Mouse (Mus musculus) stomach, embryonic 14.5 days (tissue): ENCODE measurements around the gene Zbtb5. TPM values are rescaled to one million over a fixed set of nuclear protein-coding genes. Genes with fewer than 3 reads are reported as not detected.

Experiments
- polyA plus RNA-seq: library from polyadenylated mRNA; unstranded; fragments of >200 nt; fragmentation: Nextera tagmentation; extraction: Ambion mirVana; gene quantifications from 2 replicates; pipeline ENCODE4 v1.2.1, GENCODE M21; 2014

The Zbtb5 gene
- polyA plus RNA-seq, 1 experiment from 2014 or later, result 25.6 TPM

Other genes starting within 250 kb of the Zbtb5 start
- gene Grhpr, start 31.0 kb downstream of the Zbtb5 start, polyA plus RNA-seq, result 48.0 and 55.8 TPM in 2 replicates
- gene Polr1e, start 6.2 kb upstream of the Zbtb5 start, polyA plus RNA-seq, result 34.6 and 40.7 TPM in 2 replicates
- gene Fbxo10, start 72.2 kb upstream of the Zbtb5 start, polyA plus RNA-seq, result 10.1 and 11.4 TPM in 2 replicates
- 240 and 242 TPM in 2 replicates for gene Tomm5, start 95.7 kb upstream of the Zbtb5 start, polyA plus RNA-seq
- 0.80 and 1.1 TPM in 2 replicates for gene Frmpd1, start 172.5 kb upstream of the Zbtb5 start, polyA plus RNA-seq